Mouse (Mus musculus): Measurements from ENCODE around the gene Slc2a3.

GRCm38 (mm10) chr6:122719942-122720341 is 81.5 kb downstream of the Slc2a3 start:
- peak; percentile 50; the same call in 1 of the 2 replicates for TF ChIP-seq CTCF (IDR thresholded peaks at IDR 0.05; ENCODE audit: extremely low read depth, insufficient read length, insufficient replicate concordance, low read depth, low read length)
- no peak for TF ChIP-seq POLR2A (IDR thresholded peaks at IDR 0.05; ENCODE audit: low read depth, low read length)

Data from small intestine, adult 2 months (tissue).